Mouse (Mus musculus) embryonic facial prominence, embryonic 10.5 days (tissue): Measurements from ENCODE around the gene Gm49321. TPM values are rescaled to one million over a fixed set of nuclear protein-coding genes. Genes with fewer than 3 reads are reported as not detected.

Experiments used
- DNase-seq: peaks from one replicate; pipeline ENCODE4 v3.0.0-alpha.2; 2017; ENCODE audit warnings: low spot score
- H3K27ac ChIP-seq: fragments of 300-500 bp; sonication (generic); replicated peaks from 2 replicates; pipeline ENCODE4 v1.5.1; 2016; ENCODE audit warnings: mild to moderate bottlenecking
- H3K27me3 ChIP-seq: fragments of 300-500 bp; sonication (generic); replicated peaks from 2 replicates; pipeline ENCODE4 v1.6.1; 2016; ENCODE audit warnings: low read depth, mild to moderate bottlenecking; ENCODE audit not compliant: poor library complexity, severe bottlenecking
- H3K36me3 ChIP-seq: fragments of 300-500 bp; sonication (generic); replicated peaks from 2 replicates; pipeline ENCODE4 v1.6.1; 2016; ENCODE audit warnings: mild to moderate bottlenecking, moderate library complexity
- H3K4me1 ChIP-seq: fragments of 300-500 bp; sonication (generic); 2 replicates; pipeline ENCODE4 v1.6.1; 2016
- H3K4me3 ChIP-seq: fragments of 300-500 bp; sonication (generic); 2 replicates; pipeline ENCODE4 v1.5.1; 2016; ENCODE audit warnings: mild to moderate bottlenecking, moderate library complexity
- H3K9me3 ChIP-seq: fragments of 300-500 bp; sonication (generic); 2 replicates; pipeline ENCODE4 v1.6.1; 2016; ENCODE audit warnings: mild to moderate bottlenecking
- WGBS: fragments of 180-500 bp; shearing (Covaris S2); methylation state at CpG from one replicate; pipeline ENCODE4 v1.1.7; 2016; 5-methylcytosine and 5-hydroxymethylcytosine counted together
- polyA plus RNA-seq: library from polyadenylated mRNA; unstranded; fragments of >200 nt; fragmentation: Nextera tagmentation; extraction: Ambion mirVana; gene quantifications from 2 replicates; pipeline ENCODE4 v1.2.1, GENCODE M21; 2016

Gm49321 gene
- polyA plus RNA-seq, 1 experiment from 2014 or later, result 12.4 TPM

DNA sequence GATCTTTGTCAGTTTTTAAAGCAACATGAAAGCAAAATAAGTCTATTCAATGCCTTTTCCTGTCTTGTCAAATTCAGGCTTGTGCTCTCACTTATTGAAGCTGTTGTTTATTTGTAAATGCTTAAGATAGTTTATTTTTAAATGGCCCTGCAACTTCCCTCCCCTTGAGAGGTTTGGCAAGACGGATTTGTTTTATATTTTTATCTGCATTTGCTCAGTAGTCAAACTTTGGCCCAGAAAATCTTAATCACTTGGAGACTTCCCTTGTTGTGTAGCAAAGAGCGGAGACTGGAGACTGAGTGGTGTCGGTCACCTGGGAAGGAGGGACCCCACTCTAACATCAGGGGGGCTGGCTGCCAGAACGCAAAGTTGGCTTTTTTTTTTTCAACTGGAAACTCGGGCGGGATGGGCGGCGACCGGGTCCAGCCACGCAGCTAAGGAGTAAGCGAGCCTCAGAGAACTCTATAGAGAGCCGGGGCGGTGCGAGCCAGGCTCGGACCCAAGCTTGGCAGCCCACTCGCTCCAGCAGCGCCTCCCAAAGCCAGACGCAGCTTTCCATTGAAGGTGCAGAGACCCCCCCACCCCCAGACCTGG is 30.3 kb upstream of the Gm49321 start:
- Histone ChIP-seq H3K4me3 (peak overlapping the region; percentile 96), H3K27ac (peak overlapping the region; percentile 99), H3K27me3 (no peaks in the 10 kb centered on the region), H3K36me3 (no peaks in the 10 kb centered on the region), H3K9me3 (no peaks in the 10 kb centered on the region), H3K4me1 (peaks cover 32% of the 10 kb centered on the region)
- 1% methylated on average over 18 of the region's 18 CpGs for WGBS
- DNase-seq, result no peak

DNA sequence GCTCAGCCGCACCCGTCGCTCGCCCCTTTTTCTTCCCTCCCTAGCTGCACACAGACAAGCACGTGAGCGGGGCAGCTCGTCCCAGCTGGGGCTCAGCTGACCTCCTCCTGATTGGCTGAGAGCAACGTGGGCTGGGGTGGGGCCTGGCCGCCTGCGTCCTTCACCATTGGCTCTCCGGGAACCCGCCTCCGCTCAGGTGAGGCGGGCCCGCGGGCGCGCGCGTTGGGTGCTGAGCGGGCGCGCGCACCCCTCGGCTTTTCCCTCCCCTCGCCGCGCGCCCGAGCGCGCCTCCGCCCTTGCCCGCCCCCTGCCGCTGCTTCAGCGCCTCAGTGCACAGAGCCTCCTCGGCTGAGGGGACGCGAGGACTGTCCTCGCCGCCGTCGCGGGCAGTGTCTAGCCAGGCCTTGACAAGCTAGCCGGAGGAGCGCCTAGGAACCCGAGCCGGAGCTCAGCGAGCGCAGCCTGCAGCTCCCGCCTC is 29.7 kb upstream of the Gm49321 start:
- Histone ChIP-seq H3K27me3 (no peaks in the 10 kb centered on the region), H3K9me3 (no peaks in the 10 kb centered on the region), H3K4me3 (peak overlapping the region; percentile 96), H3K27ac (peak overlapping the region; percentile 99), H3K36me3 (no peaks in the 10 kb centered on the region), H3K4me1 (peaks cover 31% of the 10 kb centered on the region)
- peak; percentile 99 for DNase-seq
- under 1% methylated on average over 51 of the region's 51 CpGs for whole genome bisulfite sequencing

DNA sequence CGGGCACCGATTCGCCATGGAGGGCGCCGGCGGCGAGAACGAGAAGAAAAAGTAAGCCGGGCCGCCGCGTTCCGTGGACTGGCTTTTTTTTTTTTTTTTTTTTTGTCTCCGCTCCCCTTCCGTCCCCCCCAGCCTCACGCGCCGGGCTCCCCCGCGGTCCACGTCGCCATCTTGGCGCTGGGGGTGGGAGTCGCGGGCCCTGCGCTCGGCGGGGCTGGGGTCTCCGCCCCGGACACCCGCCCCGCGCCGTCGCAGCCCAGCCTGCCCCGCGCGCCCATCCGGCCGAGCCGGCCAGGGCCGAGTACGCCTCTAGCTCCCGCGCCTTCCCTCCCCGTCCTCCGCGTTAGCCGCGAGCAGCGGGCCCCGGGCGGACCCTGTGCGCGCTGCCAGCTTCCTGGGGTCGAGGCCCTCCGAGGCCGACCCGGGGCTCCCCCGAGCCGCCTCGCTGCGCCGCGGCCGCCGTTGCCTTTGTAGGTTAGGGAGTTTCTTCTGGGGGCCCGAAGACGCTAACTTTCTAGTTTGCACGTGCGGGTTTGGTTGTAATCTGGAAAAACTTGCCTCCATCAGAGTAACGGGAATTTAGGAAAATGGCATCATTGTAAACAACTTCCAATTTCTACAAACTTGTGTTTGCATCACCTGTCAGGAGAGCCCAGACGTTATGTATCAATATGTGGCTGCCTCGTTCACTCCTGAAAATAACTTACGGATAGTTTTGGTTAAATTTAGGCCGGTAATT is 29.0 kb upstream of the Gm49321 start:
- Histone ChIP-seq H3K36me3 (no peaks in the 10 kb centered on the region), H3K27me3 (no peaks in the 10 kb centered on the region), H3K4me1 (peaks cover 31% of the 10 kb centered on the region), H3K27ac (peak overlapping the region; percentile 99), H3K9me3 (no peaks in the 10 kb centered on the region), H3K4me3 (peak overlapping the region; percentile 96)
- peak; percentile 83 for DNase-seq
- under 1% methylated on average over 74 of the region's 76 CpGs for WGBS

DNA sequence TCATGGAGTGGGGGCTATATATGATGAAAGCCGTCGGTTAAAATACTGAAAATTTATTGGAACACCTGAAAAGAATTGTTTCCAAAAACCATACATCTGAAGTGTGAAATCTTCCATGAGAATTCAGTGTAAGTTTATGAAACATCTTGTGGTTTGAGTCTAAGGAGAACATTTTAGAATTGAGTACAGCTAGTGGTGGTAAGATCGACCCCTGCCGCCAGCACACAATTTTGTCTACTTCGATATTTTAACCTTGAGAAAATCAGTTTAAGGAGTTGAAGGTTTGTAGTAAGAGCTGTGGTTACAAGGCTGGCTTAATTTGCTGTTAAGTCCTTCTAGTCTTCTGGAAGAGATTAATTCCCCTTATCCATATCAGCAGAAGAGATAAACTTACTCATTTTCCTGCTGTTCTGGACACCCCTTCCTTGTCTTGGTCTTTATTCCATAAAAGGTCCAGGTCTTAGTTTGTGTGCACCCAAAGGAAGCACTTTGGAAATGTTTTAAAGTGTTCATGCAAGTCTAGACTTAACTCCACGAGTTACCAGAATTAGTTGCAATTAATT is 28.4 kb upstream of the Gm49321 start:
- Histone ChIP-seq H3K4me3 (peak overlapping the region; percentile 96), H3K27ac (peak overlapping the region; percentile 99), H3K9me3 (no peaks in the 10 kb centered on the region), H3K4me1 (peaks cover 31% of the 10 kb centered on the region), H3K36me3 (no peaks in the 10 kb centered on the region), H3K27me3 (no peaks in the 10 kb centered on the region)
- no peak for DNase-seq
- 13% methylated on average over 6 of the region's 6 CpGs for WGBS

DNA sequence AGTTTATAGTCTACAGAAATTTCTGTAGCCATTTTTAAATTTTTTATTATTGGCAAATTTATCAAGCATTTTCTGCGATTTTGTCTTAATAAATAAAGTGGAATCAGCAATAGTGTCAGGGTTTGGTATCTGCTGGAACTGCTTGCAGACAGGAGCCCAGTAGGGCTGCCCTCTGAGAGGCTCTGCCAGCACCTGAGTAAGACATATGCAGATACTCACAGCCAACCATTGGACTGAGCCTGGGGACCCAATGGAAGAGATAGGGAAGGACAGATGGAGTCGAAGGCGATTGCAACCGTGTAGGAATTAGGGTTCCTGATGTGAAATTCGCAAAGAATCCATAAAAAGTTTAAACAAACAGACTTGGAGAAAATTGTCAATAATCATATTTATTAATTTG is 19.0 kb upstream of the Gm49321 start:
- DNase-seq, result no peak
- Histone ChIP-seq H3K27me3 (no peaks in the 10 kb centered on the region), H3K4me3 (no peak overlapping the region), H3K4me1 (no peaks in the 10 kb centered on the region), H3K9me3 (no peaks in the 10 kb centered on the region), H3K36me3 (no peaks in the 10 kb centered on the region), H3K27ac (no peak overlapping the region)
- WGBS, result 95% methylated on average over 5 of the region's 5 CpGs

DNA sequence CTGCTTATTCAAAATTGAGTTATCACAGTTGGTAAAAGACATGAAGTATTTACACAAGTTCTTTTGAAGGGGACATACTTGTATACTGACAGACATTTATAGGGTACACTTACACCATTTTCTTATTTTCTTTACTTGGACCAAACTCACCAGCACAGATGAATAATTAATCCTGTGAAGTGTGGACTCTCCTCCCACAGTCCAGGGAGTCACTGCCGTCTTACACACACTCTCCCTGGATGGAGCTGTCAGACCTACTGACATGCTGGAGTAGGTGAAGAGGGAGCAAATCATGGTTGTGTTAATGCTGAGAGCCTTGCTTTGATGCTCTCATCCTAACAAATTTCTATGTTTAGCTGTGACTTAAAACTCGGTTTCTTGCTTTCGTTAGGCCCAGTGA is 7.2 kb upstream of the Gm49321 start:
- no peaks in the 10 kb centered on the region for H3K9me3 ChIP-seq
- DNase-seq, result no peak
- no peak overlapping the region for H3K27ac ChIP-seq
- H3K4me3 ChIP-seq, result no peak overlapping the region
- no peaks in the 10 kb centered on the region for H3K4me1 ChIP-seq
- H3K36me3 ChIP-seq, result peaks cover 88% of the 10 kb centered on the region
- 90% methylated on average over 3 of the region's 3 CpGs for WGBS
- H3K27me3 ChIP-seq, result no peaks in the 10 kb centered on the region

DNA sequence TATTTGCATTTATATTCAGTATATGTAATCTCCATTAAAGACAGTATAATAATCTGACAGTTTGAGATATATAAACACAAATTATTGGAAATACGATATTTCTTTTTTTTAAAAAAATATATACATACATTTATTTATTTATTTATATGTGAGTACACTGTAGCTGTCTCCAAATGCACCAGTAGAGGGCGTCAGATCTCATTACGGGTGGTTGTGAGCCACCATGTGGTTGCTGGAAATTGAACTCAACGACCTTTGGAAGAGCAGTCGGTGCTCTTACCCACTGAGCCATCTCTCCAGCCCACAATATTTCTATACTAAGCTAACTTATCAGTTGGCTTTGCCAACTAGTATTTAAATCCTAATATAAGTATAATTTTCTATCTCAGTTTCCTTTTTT is 6.2 kb upstream of the Gm49321 start:
- Histone ChIP-seq H3K9me3 (no peaks in the 10 kb centered on the region), H3K4me3 (no peak overlapping the region), H3K27ac (no peak overlapping the region), H3K27me3 (no peaks in the 10 kb centered on the region), H3K4me1 (no peaks in the 10 kb centered on the region), H3K36me3 (peaks cover 98% of the 10 kb centered on the region)
- WGBS, result 60% methylated on average over 5 of the region's 5 CpGs
- no peak for DNase-seq

DNA sequence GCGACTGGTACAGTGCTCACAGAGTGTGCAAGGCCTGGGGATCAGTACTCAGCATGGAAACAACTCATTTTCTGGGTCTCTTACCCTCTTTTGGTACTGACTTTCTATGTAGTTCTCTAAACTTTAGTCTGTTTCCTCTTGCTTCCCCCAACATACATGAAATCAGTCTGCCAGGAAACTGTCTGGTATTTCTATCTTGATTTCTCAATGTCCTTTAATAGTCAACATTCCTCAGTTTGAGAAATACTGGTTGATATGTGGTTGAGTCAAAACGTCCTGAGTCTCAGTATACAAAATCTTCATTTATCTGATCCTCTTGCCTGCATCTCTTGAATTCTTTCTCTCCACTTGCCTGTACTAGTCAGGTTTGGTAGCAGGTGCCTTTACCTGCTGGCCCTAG is 2.9 kb upstream of the Gm49321 start:
- DNase-seq, result no peak
- H3K4me3 ChIP-seq, result no peak overlapping the region
- H3K9me3 ChIP-seq, result no peaks in the 10 kb centered on the region
- H3K27me3 ChIP-seq, result no peaks in the 10 kb centered on the region
- H3K27ac ChIP-seq, result no peak overlapping the region
- peaks cover 99% of the 10 kb centered on the region for H3K36me3 ChIP-seq
- WGBS, result 86% methylated on average over 2 of the region's 2 CpGs
- no peaks in the 10 kb centered on the region for H3K4me1 ChIP-seq

DNA sequence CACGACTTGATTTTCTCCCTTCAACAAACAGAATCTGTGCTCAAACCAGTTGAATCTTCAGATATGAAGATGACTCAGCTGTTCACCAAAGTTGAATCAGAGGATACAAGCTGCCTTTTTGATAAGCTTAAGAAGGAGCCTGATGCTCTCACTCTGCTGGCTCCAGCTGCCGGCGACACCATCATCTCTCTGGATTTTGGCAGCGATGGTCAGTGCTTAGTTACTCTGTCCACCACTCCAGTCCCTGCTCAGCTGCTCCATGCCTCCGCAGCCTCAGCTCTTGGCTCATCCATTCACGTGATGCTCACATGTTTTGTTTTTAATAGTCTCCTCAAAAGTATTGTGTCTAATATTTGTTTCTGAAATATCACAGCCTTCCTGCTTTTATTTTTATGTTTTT is 2.1 kb downstream of the Gm49321 start:
- H3K4me1 ChIP-seq, result no peaks in the 10 kb centered on the region
- H3K4me3 ChIP-seq, result no peak overlapping the region
- DNase-seq, result no peak
- 89% methylated on average over 6 of the region's 6 CpGs for WGBS
- H3K27ac ChIP-seq, result no peak overlapping the region
- no peaks in the 10 kb centered on the region for H3K27me3 ChIP-seq
- H3K36me3 ChIP-seq, result peaks cover 99% of the 10 kb centered on the region
- no peaks in the 10 kb centered on the region for H3K9me3 ChIP-seq

DNA sequence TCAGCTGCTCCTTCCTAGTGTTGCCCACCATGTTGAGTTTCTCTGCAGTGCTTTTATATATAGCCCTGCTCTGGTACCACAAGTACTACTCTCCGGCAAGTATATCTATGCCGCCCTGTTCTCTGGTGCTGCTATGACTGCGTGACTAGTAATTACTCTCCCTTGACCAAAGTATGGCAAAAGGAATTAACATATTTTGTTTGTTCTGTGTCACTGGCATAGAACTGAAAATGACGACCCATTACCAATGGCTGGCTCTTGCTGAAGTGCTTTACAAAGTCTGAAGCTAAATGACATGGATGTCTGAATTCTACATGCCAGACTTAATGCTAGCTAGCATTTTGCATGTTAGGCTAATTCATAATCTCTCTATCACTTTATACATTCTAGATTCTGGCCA is 11.0 kb downstream of the Gm49321 start:
- H3K9me3 ChIP-seq, result no peaks in the 10 kb centered on the region
- H3K4me1 ChIP-seq, result peaks cover 15% of the 10 kb centered on the region
- H3K4me3 ChIP-seq, result no peak overlapping the region
- DNase-seq, result no peak
- H3K27ac ChIP-seq, result no peak overlapping the region
- peaks cover 38% of the 10 kb centered on the region for H3K36me3 ChIP-seq
- 91% methylated on average over 4 of the region's 4 CpGs for WGBS
- no peaks in the 10 kb centered on the region for H3K27me3 ChIP-seq

DNA sequence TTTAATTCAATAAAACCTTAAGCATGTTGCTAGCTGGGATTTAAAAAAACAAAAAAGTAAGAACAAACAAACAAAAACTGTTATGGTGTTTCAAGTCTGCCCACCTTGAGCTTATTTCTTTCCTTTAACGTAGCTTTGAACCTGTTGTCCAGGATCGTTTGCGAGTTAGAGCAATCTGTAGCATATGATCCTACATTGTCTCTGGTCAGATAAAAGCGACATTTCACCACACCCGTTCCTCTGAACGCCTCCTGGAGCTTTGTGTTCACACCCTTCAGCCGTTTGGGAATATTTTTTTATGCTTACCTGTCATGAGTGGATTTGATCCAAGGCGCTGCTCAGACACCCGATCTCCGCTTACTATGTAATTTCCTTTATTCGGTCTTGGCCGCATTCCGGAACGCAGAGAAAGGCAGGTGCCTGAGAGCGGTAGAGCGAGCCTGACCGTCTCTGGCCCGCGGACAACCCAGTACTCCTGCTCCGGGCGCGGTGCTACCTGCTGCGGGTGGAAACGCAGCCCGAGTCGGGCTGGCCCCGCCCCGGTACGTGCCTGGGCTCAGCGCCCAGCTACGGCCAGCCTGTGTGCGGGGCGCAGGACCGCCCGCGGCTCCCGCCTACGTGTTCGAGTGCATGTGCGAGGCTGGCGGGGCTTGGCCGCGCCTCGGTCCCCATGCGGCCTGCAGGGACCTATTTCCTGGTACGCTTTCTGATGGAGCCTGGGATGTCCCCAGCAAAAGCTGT is 12.0 kb downstream of the Gm49321 start:
- peaks cover 19% of the 10 kb centered on the region for H3K4me1 ChIP-seq
- H3K4me3 ChIP-seq, result peak overlapping the region; percentile 57
- no peaks in the 10 kb centered on the region for H3K9me3 ChIP-seq
- peaks cover 27% of the 10 kb centered on the region for H3K36me3 ChIP-seq
- H3K27me3 ChIP-seq, result no peaks in the 10 kb centered on the region
- peak; percentile 68 for DNase-seq
- H3K27ac ChIP-seq, result no peak overlapping the region; the same call in 1 of the 2 replicates
- WGBS, result 9% methylated on average over 46 of the region's 46 CpGs

DNA sequence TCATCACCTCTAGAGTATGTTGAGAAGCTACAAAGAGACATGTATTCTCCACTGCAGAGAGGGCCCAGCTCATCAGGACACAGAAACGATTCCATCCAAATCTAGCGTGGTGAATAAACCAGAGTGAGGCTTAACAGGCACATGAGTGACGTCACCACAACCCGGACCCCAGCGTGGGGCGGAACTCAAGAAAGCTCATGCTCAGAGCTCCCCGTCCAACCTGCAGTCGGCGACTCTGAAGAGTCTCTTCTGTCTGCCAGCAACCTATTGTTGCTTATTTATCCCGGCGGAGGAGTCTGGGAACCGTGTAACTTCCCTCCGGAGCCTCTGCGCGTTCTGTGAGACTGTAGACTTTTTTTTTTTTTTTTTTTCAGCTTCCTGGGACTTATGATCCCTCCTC is 15.4 kb downstream of the Gm49321 start:
- no peaks in the 10 kb centered on the region for H3K27me3 ChIP-seq
- peaks cover 19% of the 10 kb centered on the region for H3K4me1 ChIP-seq
- peak; percentile 68 for DNase-seq
- peak overlapping the region; percentile 54 for H3K4me3 ChIP-seq
- H3K27ac ChIP-seq, result peak overlapping the region; percentile 45; the same call in 1 of the 2 replicates
- H3K36me3 ChIP-seq, result peaks cover under 1% of the 10 kb centered on the region
- no peaks in the 10 kb centered on the region for H3K9me3 ChIP-seq
- 8% methylated on average over 15 of the region's 15 CpGs for WGBS
